8 mouse cellular contexts compared by ENCODE assay signal in genomic region chr8:111624081-111624852, GRCm38 (mm10). TPM values are rescaled to one million over a fixed set of nuclear protein-coding genes. Genes with fewer than 3 reads are reported as not detected.
DNase-seq lines count a peak whose midpoint lies in the region; ATAC-seq lines count a peak whose summit lies in the region.

No protein-coding gene starts in this region.

- no peak overlapping the region for H3K4me3 ChIP-seq in forebrain, embryonic 11.5 days (ENCODE audit: low read depth, low read length)
- H3K4me3 ChIP-seq in forebrain, embryonic 14.5 days (ENCODE audit: low read depth, low read length), result no peak overlapping the region
- H3K4me3 ChIP-seq in stomach, embryonic 15.5 days (replicated peaks), result no peak overlapping the region

- no peaks in the 10 kb centered on the region for H3K27me3 ChIP-seq in forebrain, embryonic 11.5 days (ENCODE audit: control insufficient read depth, insufficient read depth, low read length)
- no peaks in the 10 kb centered on the region for H3K27me3 ChIP-seq in forebrain, embryonic 14.5 days (replicated peaks; ENCODE audit: control insufficient read depth, insufficient read depth, low read length)
- H3K27me3 ChIP-seq in stomach, embryonic 15.5 days (replicated peaks), result no peaks in the 10 kb centered on the region

- H3K9ac ChIP-seq in forebrain, embryonic 11.5 days (ENCODE audit: low read length), result no peak overlapping the region
- H3K9ac ChIP-seq in forebrain, embryonic 14.5 days (ENCODE audit: low read length), result no peak overlapping the region
- H3K9ac ChIP-seq in stomach, embryonic 15.5 days, result no peak overlapping the region

- intact Hi-C loops in heart, postnatal 10 days (cut with DNase I), result no loop called here
- intact Hi-C loops in left cerebral cortex, postnatal 14 days (cut with DNase I), result loop anchor here (2.0 kb wide), 1 partner anchor 87 kb away; the partner anchor contains the start of gene Znrf1

- H3K4me2 ChIP-seq in forebrain, embryonic 11.5 days (ENCODE audit: low read depth, low read length, severe bottlenecking), result no peak overlapping the region
- H3K4me2 ChIP-seq in forebrain, embryonic 14.5 days (ENCODE audit: low read length), result no peak overlapping the region
- H3K4me2 ChIP-seq in stomach, embryonic 15.5 days, result no peak overlapping the region

- H3K9me3 ChIP-seq in forebrain, embryonic 11.5 days (ENCODE audit: control insufficient read depth, low read length), result no peaks in the 10 kb centered on the region
- no peaks in the 10 kb centered on the region for H3K9me3 ChIP-seq in forebrain, embryonic 14.5 days (replicated peaks; ENCODE audit: control insufficient read depth, low read length)
- H3K9me3 ChIP-seq in stomach, embryonic 15.5 days, result no peaks in the 10 kb centered on the region

- no peaks in the 10 kb centered on the region for H3K4me1 ChIP-seq in forebrain, embryonic 11.5 days (replicated peaks; ENCODE audit: control insufficient read depth, insufficient read depth, low read length)
- no peaks in the 10 kb centered on the region for H3K4me1 ChIP-seq in forebrain, embryonic 14.5 days (ENCODE audit: control insufficient read depth, insufficient read depth, low read length)
- H3K4me1 ChIP-seq in stomach, embryonic 15.5 days, result peaks cover 17% of the 10 kb centered on the region; the same call in 1 of the 2 replicates

- H3K36me3 ChIP-seq in forebrain, embryonic 11.5 days (ENCODE audit: control insufficient read depth, insufficient read depth, low read length), result no peaks in the 10 kb centered on the region; the same call in 1 of the 2 replicates
- peaks cover 50% of the 10 kb centered on the region for H3K36me3 ChIP-seq in forebrain, embryonic 14.5 days (ENCODE audit: control insufficient read depth, insufficient read depth, low read length)
- H3K36me3 ChIP-seq in stomach, embryonic 15.5 days, result peaks cover 5% of the 10 kb centered on the region; the same call in 1 of the 2 replicates

- WGBS in forebrain, embryonic 11.5 days, result 89% methylated on average over 12 of the region's 12 CpGs
- 77% methylated on average over 12 of the region's 12 CpGs for WGBS in forebrain, embryonic 14.5 days
- WGBS in stomach, embryonic 15.5 days, result 69% methylated on average over 12 of the region's 12 CpGs

- DNase-seq in forebrain, embryonic 11.5 days (ENCODE audit: low spot score), result peak; percentile 47
- no peak for DNase-seq in forebrain, embryonic 14.5 days (ENCODE audit: low spot score)
- DNase-seq in 416B (ENCODE audit: low read depth), result peak; percentile 77
- peak; percentile 75 to 86 for DNase-seq in cerebellum, adult 18-20 months
- peak; percentile 81 to 87 for DNase-seq in heart, postnatal 10 days
- DNase-seq in left cerebral cortex, postnatal 14 days (ENCODE audit: low spot score in 2 of 2), result peak; percentile 39 to 42
- DNase-seq in spleen, postnatal 10 days (ENCODE audit: low spot score in 2 of 2), result no peak

- no peak overlapping the region for H3K27ac ChIP-seq in forebrain, embryonic 11.5 days (ENCODE audit: low read depth, low read length)
- H3K27ac ChIP-seq in forebrain, embryonic 14.5 days (ENCODE audit: low read depth, low read length), result no peak overlapping the region
- H3K27ac ChIP-seq in stomach, embryonic 15.5 days, result peak overlapping the region; percentile 35; the same call in 1 of the 2 replicates

- no peak for ATAC-seq in forebrain, embryonic 11.5 days (replicated peaks; ENCODE audit: low FRiP score)
- no peak for ATAC-seq in forebrain, embryonic 14.5 days
- peak; percentile 33; the same call in 1 of the 2 replicates for ATAC-seq in stomach, embryonic 15.5 days (ENCODE audit: insufficient read depth, low FRiP score, low read depth)

RNA-seq across cellular contexts. Expression of gene Ldhd, which starts 5.9 kb away (rescaled TPM):
- polyA plus RNA-seq in forebrain, embryonic 11.5 days (2014; fragmentation: Nextera tagmentation; extraction: Ambion mirVana), result 0.11 and 0.27 TPM in 2 replicates
- 0.20 and 0.22 TPM in 2 replicates for polyA plus RNA-seq in forebrain, embryonic 14.5 days (2014; fragmentation: Nextera tagmentation; extraction: Ambion mirVana)
- total RNA-seq in heart, postnatal 10 days (2021), result 1 to 10 TPM; 6.0 to 6.2 TPM
- 1 to 10 TPM; 3.2 to 5.4 TPM for total RNA-seq in left cerebral cortex, postnatal 14 days (2021)
- polyA plus RNA-seq in stomach, embryonic 15.5 days (2015; fragmentation: Nextera tagmentation; extraction: Ambion mirVana), result 1.2 and 1.7 TPM in 2 replicates

RNA-seq across cellular contexts. Expression of gene Zfp1, which starts 18.9 kb away (rescaled TPM):
- 21.8 and 25.0 TPM in 2 replicates for polyA plus RNA-seq in forebrain, embryonic 11.5 days (2014; fragmentation: Nextera tagmentation; extraction: Ambion mirVana)
- polyA plus RNA-seq in forebrain, embryonic 14.5 days (2014; fragmentation: Nextera tagmentation; extraction: Ambion mirVana), result 26.1 and 32.9 TPM in 2 replicates
- total RNA-seq in heart, postnatal 10 days (2021), result 10 to 100 TPM in 1 of 2 experiments, 1 to 10 TPM in 1; 9.5 to 10.3 TPM
- total RNA-seq in left cerebral cortex, postnatal 14 days (2021), result 10 to 100 TPM; 19.9 to 20.3 TPM
- 17.7 and 19.8 TPM in 2 replicates for polyA plus RNA-seq in stomach, embryonic 15.5 days (2015; fragmentation: Nextera tagmentation; extraction: Ambion mirVana)

Comparison
In these comparisons a context has a peak if more than half of its experiments do, and no peak if none do; other contexts are left out.
1. DNase-seq: peak in forebrain, embryonic 11.5 days (single experiment), 416B (single experiment), cerebellum, adult 18-20 months (2 of 2), heart, postnatal 10 days (2 of 2) and left cerebral cortex, postnatal 14 days (2 of 2); none in forebrain, embryonic 14.5 days (single experiment) and spleen, postnatal 10 days (0 of 2).